Mouse (Mus musculus) adrenal gland (tissue): ENCODE measurements at regions not wholly inside any gene's neighbourhood (a gene's known extent, or its start where the extent isn't known, plus 50 kb on each side); places are given as distances from the start of the nearest gene placed in this dataset.

ENCODE experiments used
- intact Hi-C: fragments of 180-260 bp; cut with DNase I; formaldehyde crosslinking; loops from one replicate; pipeline ENCODE4 v1.15.1; 2025

DNA sequence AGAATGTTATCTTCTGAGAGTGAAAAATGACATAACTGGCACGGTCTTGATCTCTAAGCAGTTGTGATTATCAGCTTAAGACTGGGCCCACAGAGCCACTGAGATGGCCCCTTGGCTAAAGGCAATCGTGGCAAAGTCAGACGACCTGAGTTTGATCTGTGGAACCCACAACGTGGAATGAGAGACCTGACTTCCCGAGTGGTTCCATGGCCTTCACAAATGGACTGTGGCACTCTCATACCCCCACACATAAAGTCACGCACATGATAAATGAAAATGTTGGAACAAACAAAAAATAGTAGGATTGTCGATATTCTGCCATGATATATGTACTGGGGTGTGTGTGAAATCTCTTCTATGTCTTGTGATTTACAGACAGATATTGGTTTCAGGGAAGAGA, 192.5 kb upstream of the Krr1 start:
- intact Hi-C loops: no loop called here

DNA sequence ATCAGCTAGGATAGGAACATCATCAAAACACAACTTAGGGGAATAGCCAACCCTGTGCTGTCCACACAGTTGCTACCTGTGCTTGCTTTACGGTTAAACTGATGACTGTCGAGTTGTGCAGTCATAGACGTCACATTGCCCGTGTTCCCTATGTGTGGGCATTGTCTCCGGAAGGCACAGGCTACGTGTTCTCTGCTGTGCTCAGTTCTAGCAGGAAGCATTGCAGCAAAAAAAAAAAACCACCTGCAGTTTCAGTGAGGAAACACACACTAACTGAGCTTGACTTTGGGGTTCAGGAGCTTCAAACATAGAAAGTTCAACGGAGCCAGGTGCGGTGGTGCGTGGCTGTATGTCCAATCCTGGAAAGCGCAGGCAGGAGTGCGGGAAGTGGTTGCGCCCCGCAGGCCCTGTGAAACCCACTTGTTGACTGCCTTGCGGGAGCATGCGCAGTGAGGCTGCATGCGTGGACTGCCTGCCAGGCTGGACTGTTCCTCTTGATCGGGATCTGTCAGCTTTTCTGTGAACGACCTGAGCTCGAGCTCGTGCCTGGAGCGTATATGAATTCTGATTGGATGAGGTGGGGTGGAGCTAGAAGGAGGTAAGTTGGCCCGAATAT, 190.2 kb upstream of the Krr1 start:
- intact Hi-C loops: no loop called here

- intact Hi-C loops: no loop called here
These were observed 189.0 kb upstream of the Krr1 start for GRCm38 (mm10) chr10:111783496-111783895.

DNA sequence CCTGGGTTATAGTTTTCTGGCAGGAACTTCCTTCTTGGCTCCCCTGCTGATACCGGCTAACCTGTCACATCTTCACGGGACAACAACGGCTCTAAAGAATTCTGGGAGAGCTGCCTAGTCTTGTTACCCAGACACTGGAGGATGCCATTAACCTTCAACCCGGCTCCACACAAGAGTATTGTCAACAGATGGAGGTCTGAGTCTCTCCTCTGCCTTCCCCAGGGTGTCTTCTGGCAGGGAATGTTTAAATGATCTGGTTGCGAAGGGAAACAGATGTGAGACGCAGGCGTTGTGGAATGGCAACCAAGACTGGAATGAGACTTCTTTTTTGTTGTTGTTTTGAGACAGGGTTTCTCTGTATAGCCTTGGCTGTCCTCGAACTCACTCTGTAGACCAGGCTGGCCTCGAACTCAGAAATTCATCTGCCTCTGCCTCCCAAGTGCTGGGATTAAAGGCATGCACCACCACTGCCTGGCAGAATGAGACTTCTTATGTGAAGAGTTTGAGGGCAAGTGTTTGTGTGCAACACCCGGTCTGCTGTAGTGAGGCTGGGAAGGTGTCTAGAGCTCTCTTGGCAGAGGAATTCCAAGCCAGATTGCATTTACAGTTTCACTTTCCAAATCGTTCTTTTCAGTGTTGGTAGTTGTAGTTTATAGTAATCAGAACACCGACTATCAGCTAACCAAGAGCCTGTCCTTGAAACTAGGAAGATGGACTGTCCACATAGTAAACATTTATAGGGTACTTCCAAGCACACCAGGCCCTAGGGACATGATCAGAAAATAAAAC, 188.2 kb upstream of the Krr1 start:
- intact Hi-C loops: no loop called here

GRCm38 (mm10) chr10:111787175-111787574, 185.3 kb upstream of the Krr1 start:
- intact Hi-C loops: no loop called here

DNA sequence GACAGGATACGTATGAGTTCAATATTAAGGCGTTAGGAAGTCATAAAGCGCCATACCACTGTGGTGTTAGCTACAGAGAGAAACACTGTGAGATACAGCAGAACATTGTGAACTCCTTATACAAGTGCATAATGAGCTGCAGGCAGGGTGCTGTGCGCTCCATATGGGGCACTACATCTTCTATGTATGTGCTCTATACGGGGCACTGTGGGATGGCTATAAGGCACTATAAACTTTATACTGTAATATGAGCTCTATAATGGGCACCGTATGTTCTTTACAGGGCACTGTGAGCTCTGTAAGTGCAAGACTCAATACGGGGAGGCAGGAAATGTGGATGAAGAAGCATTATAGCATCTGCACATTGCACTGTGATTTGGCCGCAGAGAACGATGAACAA, 183.2 kb upstream of the Krr1 start:
- intact Hi-C loops: no loop called here

- intact Hi-C loops: loop anchor here (5.0 kb wide), 1 partner anchor 284 kb away; the partner anchor contains the start of gene Phlda1
These were observed 181.6 kb upstream of the Krr1 start for GRCm38 (mm10) chr10:111790911-111791310.

- intact Hi-C loops: no loop called here
These were observed 177.4 kb upstream of the Krr1 start for GRCm38 (mm10) chr10:111795056-111795455.

DNA sequence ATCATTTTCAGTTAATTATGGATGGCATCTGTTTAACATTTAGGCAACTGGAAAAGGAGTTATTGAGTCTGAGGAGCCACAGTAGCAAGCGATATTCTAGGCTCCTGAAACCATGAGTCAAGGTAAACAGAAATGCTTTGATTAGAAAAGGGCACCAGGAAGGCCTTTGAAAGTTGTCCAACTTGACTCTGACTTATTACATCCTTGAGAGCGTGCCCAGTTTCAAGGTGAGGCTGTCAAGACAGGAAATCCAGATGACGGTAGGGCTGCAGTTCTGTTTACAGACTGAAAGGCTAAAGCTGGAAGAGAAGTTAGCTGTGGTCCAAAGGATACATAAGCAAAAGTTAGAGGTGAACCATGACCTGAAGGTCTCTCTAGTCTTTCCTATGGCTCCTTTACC, 176.7 kb upstream of the Krr1 start:
- intact Hi-C loops: no loop called here

GRCm38 (mm10) chr10:111798851-111799281, 173.6 kb upstream of the Krr1 start:
- intact Hi-C loops: no loop called here

- intact Hi-C loops: no loop called here
These were observed 172.4 kb upstream of the Krr1 start for GRCm38 (mm10) chr10:111799850-111800589.

GRCm38 (mm10) chr10:111800590-111800935, 171.9 kb upstream of the Krr1 start:
- intact Hi-C loops: no loop called here

- intact Hi-C loops: no loop called here
These were observed 171.3 kb upstream of the Krr1 start for GRCm38 (mm10) chr10:111801021-111801793.

DNA sequence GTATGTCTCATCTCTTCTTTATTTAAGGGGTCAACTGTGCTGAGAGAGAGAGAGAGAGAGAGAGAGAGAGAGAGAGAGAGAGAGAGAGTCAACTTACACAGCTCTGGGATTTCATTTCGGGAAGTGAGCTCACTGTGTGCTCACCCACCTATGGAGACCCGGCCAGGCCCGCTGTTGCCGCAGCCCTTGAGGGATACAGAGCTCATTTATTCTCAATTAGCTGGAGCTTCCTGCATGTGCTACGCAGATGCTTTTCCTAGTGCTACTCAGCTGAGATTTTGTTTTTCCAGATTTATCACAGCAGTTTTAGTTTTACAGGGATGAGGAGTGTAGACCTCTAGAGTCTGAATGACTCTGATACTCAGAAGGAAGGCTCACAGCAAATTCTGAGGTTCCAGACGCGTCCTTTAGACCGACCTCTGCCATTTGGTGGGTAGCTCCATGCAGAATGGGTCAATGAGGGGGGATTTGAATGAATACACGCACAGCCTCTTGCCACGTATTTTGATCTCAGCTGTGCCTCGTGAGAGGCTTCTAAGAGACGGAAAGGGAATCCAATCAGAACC, 170.6 kb upstream of the Krr1 start:
- intact Hi-C loops: no loop called here

GRCm38 (mm10) chr10:111806333-111806732, 166.1 kb upstream of the Krr1 start:
- intact Hi-C loops: no loop called here

- intact Hi-C loops: no loop called here
These were observed 165.5 kb upstream of the Krr1 start for GRCm38 (mm10) chr10:111806916-111807315.

GRCm38 (mm10) chr10:111813736-111814135, 158.7 kb upstream of the Krr1 start:
- intact Hi-C loops: no loop called here

GRCm38 (mm10) chr10:111814648-111815047, 157.8 kb upstream of the Krr1 start:
- intact Hi-C loops: no loop called here

GRCm38 (mm10) chr10:111815160-111815559, 157.3 kb upstream of the Krr1 start:
- intact Hi-C loops: no loop called here

DNA sequence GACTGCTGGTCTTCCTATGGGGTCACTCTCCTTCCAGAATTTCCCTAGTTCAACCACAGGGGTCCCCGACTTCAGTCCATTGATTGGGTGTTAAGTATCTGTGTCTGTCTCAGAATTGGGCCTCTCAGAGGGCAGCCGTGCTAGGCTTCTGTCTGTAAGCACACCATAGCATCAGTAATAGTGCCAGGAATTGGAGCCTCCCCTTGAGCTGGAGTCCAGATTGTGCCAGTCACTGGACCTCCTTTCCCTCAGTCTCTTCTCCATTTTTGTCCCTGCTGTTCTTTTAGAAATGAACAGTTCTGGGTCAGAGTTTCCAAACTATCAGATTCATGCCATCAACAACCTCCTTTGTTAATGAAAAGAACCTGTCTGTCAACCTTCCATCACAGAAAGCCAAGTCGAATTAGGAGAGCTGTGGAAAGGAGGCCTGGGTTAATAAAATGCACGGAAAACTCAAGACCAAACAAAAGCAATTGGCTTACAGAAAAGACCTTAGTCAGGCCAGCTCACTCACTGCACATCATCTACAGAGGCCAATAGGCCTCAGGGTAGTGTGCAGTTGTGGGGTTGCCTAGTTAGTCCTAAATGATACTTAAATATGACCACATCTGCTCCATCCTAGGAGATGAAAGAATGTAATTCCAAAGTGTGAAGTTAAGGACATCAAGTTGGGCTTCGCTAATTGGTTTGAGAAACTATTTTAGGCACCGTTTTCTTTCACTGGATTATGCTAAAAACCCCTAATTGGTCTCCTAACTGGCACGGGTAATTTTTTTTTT, 156.5 kb upstream of the Krr1 start:
- intact Hi-C loops: no loop called here
